Mouse (Mus musculus) testis, postnatal 14 days (tissue): ENCODE measurements around the gene Zzz3.

ENCODE experiments used
- DNase-seq: peaks from one replicate; pipeline ENCODE4 v3.0.0; 2021; ENCODE audit warnings: low spot score

Zzz3 gene

GRCm38 (mm10) chr3:152497084-152497483, 101.8 kb downstream of the Zzz3 start:
- DNase-seq, result no peak

DNA sequence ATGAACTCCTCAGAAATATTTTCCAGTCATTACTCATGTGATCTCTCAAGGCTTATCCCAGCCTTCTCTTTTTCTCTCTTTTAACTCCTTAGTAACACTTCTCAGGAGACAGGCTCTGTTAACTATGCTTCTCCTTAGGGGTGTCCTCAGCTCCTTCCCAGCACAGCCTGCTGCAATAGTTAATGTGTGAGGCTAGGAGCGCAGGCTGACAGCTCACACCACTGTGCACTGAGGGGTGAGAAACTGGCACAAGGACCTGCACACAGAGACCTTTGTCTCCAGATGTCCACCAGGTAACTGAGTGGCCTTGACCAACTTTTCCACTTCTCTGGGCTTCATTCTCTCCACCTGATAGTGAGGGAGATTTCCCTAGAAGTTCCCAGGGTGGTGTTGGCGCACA, 102.6 kb downstream of the Zzz3 start:
- no peak for DNase-seq

DNA sequence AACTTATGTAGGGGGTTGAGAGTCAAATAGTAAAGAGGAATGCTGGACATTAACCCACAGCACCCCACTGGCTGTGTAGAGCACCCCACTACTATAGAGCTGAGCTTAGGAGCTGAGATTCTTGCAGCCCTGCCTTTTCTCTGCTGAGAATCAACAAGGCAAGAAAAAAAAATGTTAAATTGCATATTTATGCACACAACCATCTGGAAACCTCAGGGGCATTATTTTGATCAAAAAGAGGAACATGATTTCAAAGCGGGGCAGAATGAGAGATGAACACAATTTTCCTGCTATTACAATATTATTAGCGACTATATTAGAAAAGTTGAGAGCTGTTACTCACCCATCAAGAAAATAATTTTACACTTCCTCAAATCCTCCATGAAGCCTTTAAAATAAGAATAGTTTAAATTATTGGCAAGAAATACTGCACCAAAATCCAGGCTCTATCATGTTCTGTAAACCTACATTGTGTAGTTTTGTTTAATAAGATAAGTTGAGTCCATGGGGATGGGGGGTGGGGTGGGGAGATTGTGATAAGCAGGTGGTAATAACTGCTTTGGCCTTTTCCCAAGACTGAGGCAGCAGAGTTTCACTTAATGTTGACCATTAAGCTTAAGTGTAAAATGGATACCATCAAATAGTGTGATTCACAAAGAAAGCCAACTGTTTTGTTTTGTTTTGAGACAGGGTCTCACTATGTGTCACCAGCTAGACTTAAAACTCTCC, 103.9 kb downstream of the Zzz3 start:
- DNase-seq, result no peak

GRCm38 (mm10) chr3:152507900-152508299, 112.6 kb downstream of the Zzz3 start:
- DNase-seq, result no peak

GRCm38 (mm10) chr3:152508419-152508993, 113.2 kb downstream of the Zzz3 start:
- DNase-seq, result no peak

GRCm38 (mm10) chr3:152509268-152509667, 114.0 kb downstream of the Zzz3 start:
- no peak for DNase-seq
